ENCODE assay signal across 10 mouse cellular contexts in the genomic region with DNA sequence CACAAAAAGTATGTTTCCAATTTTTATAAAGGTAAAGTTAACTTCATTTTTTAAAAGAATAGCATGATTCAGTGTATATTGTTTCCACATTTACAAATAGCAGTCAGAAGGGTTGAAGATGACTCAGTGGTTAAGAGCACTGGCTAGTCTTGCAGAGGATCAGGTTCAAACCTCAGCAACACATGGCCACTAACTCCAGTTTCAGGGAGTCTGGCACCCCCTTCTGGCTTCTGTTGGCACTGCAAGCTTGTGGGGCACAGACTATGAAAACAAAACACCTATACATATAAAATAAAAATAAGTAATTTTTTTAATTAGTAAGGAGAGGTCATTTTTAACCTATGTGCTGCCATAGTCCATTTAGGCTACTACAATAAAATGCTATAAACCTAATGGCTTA.
DNase-seq lines count a peak whose midpoint lies in the region; ATAC-seq lines count a peak whose summit lies in the region.
"Had no signal": no experiment of that assay in that cellular context is flagged by ENCODE, and none has a peak within 500 bp of the region (broad histone marks: within the 10 kb centered on the region; RNA-seq: fewer than 3 reads in every experiment).

No protein-coding gene starts in this region.

- no peak overlapping the region for H3K4me3 ChIP-seq in kidney, embryonic 15.5 days (replicated peaks)
- H3K4me3 ChIP-seq: forebrain, embryonic 13.5 days; hindbrain, embryonic 13.5 days; myocyte had no signal

- no peak overlapping the region for H3K27ac ChIP-seq in kidney, embryonic 15.5 days
- H3K27ac ChIP-seq: forebrain, embryonic 13.5 days; hindbrain, embryonic 13.5 days had no signal

- no peak overlapping the region for H3K9ac ChIP-seq in kidney, embryonic 15.5 days
- H3K9ac ChIP-seq: forebrain, embryonic 13.5 days; hindbrain, embryonic 13.5 days had no signal

- H3K36me3 ChIP-seq in kidney, embryonic 15.5 days: no peaks in the 10 kb centered on the region
- H3K36me3 ChIP-seq: hindbrain, embryonic 13.5 days had no signal

- no peak for ATAC-seq in kidney, embryonic 15.5 days (replicated peaks; ENCODE audit: low FRiP score)
- ATAC-seq in megakaryocyte, adult 5-6 weeks (ENCODE audit: poor library complexity, severe bottlenecking): peak; percentile 45; the same call in 1 of the 2 replicates
- ATAC-seq: forebrain, embryonic 13.5 days had no signal

- DNase-seq in kidney, adult 9 months: peak; percentile 22
- DNase-seq in B cell, adult 2 months: peak; percentile 28 to 45
- peak; percentile 46 for DNase-seq in NIH3T3 (ENCODE audit: low read depth)
- DNase-seq in urinary bladder, adult 18-20 months (ENCODE audit: low spot score in 2 of 2): no peak
- no peak for DNase-seq in cerebellum, adult 18-20 months

- H3K4me2 ChIP-seq in kidney, embryonic 15.5 days: no peak overlapping the region
- H3K4me2 ChIP-seq: forebrain, embryonic 13.5 days; hindbrain, embryonic 13.5 days had no signal

- H3K9me3 ChIP-seq in kidney, embryonic 15.5 days (replicated peaks): no peaks in the 10 kb centered on the region
- H3K9me3 ChIP-seq: forebrain, embryonic 13.5 days; hindbrain, embryonic 13.5 days had no signal

- no peaks in the 10 kb centered on the region for H3K4me1 ChIP-seq in kidney, embryonic 15.5 days
- H3K4me1 ChIP-seq: forebrain, embryonic 13.5 days; hindbrain, embryonic 13.5 days had no signal

- H3K27me3 ChIP-seq in kidney, embryonic 15.5 days: no peaks in the 10 kb centered on the region
- H3K27me3 ChIP-seq: forebrain, embryonic 13.5 days; hindbrain, embryonic 13.5 days had no signal

Comparison
In these comparisons a context has a peak if more than half of its experiments do, and no peak if none do; other contexts are left out.
1. DNase-seq: peak in kidney, adult 9 months (single experiment), B cell, adult 2 months (2 of 2) and NIH3T3 (single experiment); none in urinary bladder, adult 18-20 months (0 of 2) and cerebellum, adult 18-20 months (0 of 2).